Mouse (Mus musculus) cerebellum, adult 2 months (tissue): Measurements from ENCODE around the gene Muc4. TPM values are rescaled to one million over a fixed set of nuclear protein-coding genes. Genes with fewer than 3 reads are reported as not detected.

Experiments
- DNase-seq, 2 experiments: peaks; one replicate each; pipeline ENCODE4 v3.0.0; 2021
- H3K27ac ChIP-seq: fragments of 200-500 bp; 2 replicates; pipeline ENCODE4 v1.5.1; 2012; ENCODE audit warnings: low read length, control low read depth, inconsistent platforms; ENCODE audit not compliant: insufficient read depth
- H3K27me3 ChIP-seq: fragments of 200-500 bp; 2 replicates; pipeline ENCODE4 v1.6.1; 2012; ENCODE audit warnings: inconsistent platforms, mild to moderate bottlenecking, low read length, moderate library complexity; ENCODE audit not compliant: control insufficient read depth, insufficient read depth
- H3K4me1 ChIP-seq: fragments of 200-500 bp; 2 replicates; pipeline ENCODE4 v1.6.1; 2011; ENCODE audit warnings: low read length; ENCODE audit not compliant: control insufficient read depth, insufficient read depth
- H3K4me3 ChIP-seq: fragments of 200-500 bp; replicated peaks from 2 replicates; pipeline ENCODE3; 2011; ENCODE audit warnings: mild to moderate bottlenecking, low read depth, low read length, control low read depth; ENCODE audit not compliant: insufficient read depth
- CTCF ChIP-seq: fragments of 200-500 bp; IDR thresholded peaks from 2 replicates; pipeline ENCODE4 v1.5.1; 2011; ENCODE audit warnings: low read depth, mild to moderate bottlenecking, control low read depth, low read length, moderate library complexity, borderline replicate concordance; ENCODE audit not compliant: insufficient read depth
- POLR2A ChIP-seq: fragments of 200-500 bp; IDR thresholded peaks from 2 replicates; pipeline ENCODE4 v1.6.1; 2011; ENCODE audit warnings: low read length, control low read depth, borderline replicate concordance; ENCODE audit not compliant: insufficient read depth
- WGBS: fragments of 180-500 bp; shearing (Covaris S2); methylation state at CpG from one replicate; pipeline ENCODE4 v1.1.7; 2018; 5-methylcytosine and 5-hydroxymethylcytosine counted together
- polyA plus RNA-seq: library from polyadenylated mRNA; depleted of rRNA; stranded (reverse); fragments of >200 nt; gene quantifications from 2 replicates; pipeline ENCODE4 v1.2.3, GENCODE M21; 2012

The Muc4 gene
- polyA plus RNA-seq, 1 experiment: 0.03 TPM

- WGBS: 51% methylated on average over 9 of the region's 9 CpGs
- no peaks in the 10 kb centered on the region; the same call in 1 of the 2 replicates for H3K4me1 ChIP-seq
- H3K27ac ChIP-seq: no peak overlapping the region
- DNase-seq: no peak
- H3K27me3 ChIP-seq: no peaks in the 10 kb centered on the region
- H3K4me3 ChIP-seq: no peak overlapping the region
- TF ChIP-seq CTCF: no peak
- TF ChIP-seq POLR2A: no peak
These were observed 32.3 kb upstream of the Muc4 start for GRCm38 (mm10) chr16:32703312-32703912.

- 98% methylated on average over 3 of the region's 3 CpGs for WGBS
- no peak overlapping the region for H3K27ac ChIP-seq
- TF ChIP-seq POLR2A (no peak), CTCF (no peak)
These were observed 30.1 kb upstream of the Muc4 start for GRCm38 (mm10) chr16:32705606-32706005.

GRCm38 (mm10) chr16:32707111-32707823 is 28.4 kb upstream of the Muc4 start:
- Histone ChIP-seq H3K27ac (no peak overlapping the region), H3K4me3 (no peak overlapping the region), H3K4me1 (no peaks in the 10 kb centered on the region; the same call in 1 of the 2 replicates), H3K27me3 (no peaks in the 10 kb centered on the region)
- no peak for DNase-seq
- no peak for TF ChIP-seq CTCF
- no peak for TF ChIP-seq POLR2A
- WGBS: 56% methylated on average over 17 of the region's 17 CpGs

More at GRCm38 (mm10) chr16:32705606-32706005, 30.1 kb upstream of the Muc4 start:
- Histone ChIP-seq H3K4me1 (no peaks in the 10 kb centered on the region; the same call in 1 of the 2 replicates), H3K4me3 (no peak overlapping the region), H3K27me3 (no peaks in the 10 kb centered on the region)
- no peak for DNase-seq

GRCm38 (mm10) chr16:32707824-32708456 is 27.7 kb upstream of the Muc4 start:
- 56% methylated on average over 9 of the region's 9 CpGs for WGBS
- no peak overlapping the region for H3K27ac ChIP-seq

GRCm38 (mm10) chr16:32708457-32709033 is 27.1 kb upstream of the Muc4 start:
- no peaks in the 10 kb centered on the region for H3K27me3 ChIP-seq
- no peak for DNase-seq
- H3K4me3 ChIP-seq: no peak overlapping the region
- no peaks in the 10 kb centered on the region; the same call in 1 of the 2 replicates for H3K4me1 ChIP-seq
- no peak for TF ChIP-seq POLR2A
- no peak for TF ChIP-seq CTCF
- 71% methylated on average over 10 of the region's 10 CpGs for WGBS
- H3K27ac ChIP-seq: no peak overlapping the region

More at GRCm38 (mm10) chr16:32707824-32708456, 27.7 kb upstream of the Muc4 start:
- TF ChIP-seq CTCF (no peak), POLR2A (no peak)
- Histone ChIP-seq H3K27me3 (no peaks in the 10 kb centered on the region), H3K4me3 (no peak overlapping the region), H3K4me1 (no peaks in the 10 kb centered on the region; the same call in 1 of the 2 replicates)
- no peak for DNase-seq

- no peak for TF ChIP-seq CTCF
- TF ChIP-seq POLR2A: no peak
- H3K4me1 ChIP-seq: no peaks in the 10 kb centered on the region; the same call in 1 of the 2 replicates
- H3K4me3 ChIP-seq: no peak overlapping the region
- H3K27ac ChIP-seq: no peak overlapping the region
- 87% methylated on average over 8 of the region's 8 CpGs for WGBS
- H3K27me3 ChIP-seq: no peaks in the 10 kb centered on the region
- DNase-seq: no peak
These were observed 26.6 kb upstream of the Muc4 start for GRCm38 (mm10) chr16:32709116-32709515.

- Histone ChIP-seq H3K27me3 (no peaks in the 10 kb centered on the region), H3K4me3 (no peak overlapping the region), H3K4me1 (no peaks in the 10 kb centered on the region; the same call in 1 of the 2 replicates), H3K27ac (no peak overlapping the region)
- TF ChIP-seq POLR2A: no peak
- TF ChIP-seq CTCF: no peak
- WGBS: 79% methylated on average over 14 of the region's 14 CpGs
- no peak for DNase-seq
These were observed 25.1 kb upstream of the Muc4 start for GRCm38 (mm10) chr16:32710426-32711070.
